Mouse (Mus musculus): ENCODE results near the gene Mybphl. TPM values are rescaled to one million over a fixed set of nuclear protein-coding genes. Genes with fewer than 3 reads are reported as not detected.

Gene Mybphl
- 10 to 100 TPM; 44.7 to 57.2 TPM for total RNA-seq (2021)

GRCm38 (mm10) chr3:108364270-108364995, at the start of gene Mybphl:
Gene Mybphl, plus strand, starts transcription at chr3:108364911.
- peak; percentile 18 for DNase-seq

- no peak for DNase-seq
Measured at GRCm38 (mm10) chr3:108318517-108318916, 46.2 kb upstream of the Mybphl start.

GRCm38 (mm10) chr3:108321671-108322070, 43.0 kb upstream of the Mybphl start:
- DNase-seq, result no peak

GRCm38 (mm10) chr3:108322136-108322535, 42.6 kb upstream of the Mybphl start:
- no peak for DNase-seq

- DNase-seq, result no peak
Measured at GRCm38 (mm10) chr3:108322962-108323361, 41.7 kb upstream of the Mybphl start.

- DNase-seq, result no peak
Measured at GRCm38 (mm10) chr3:108324837-108325236, 39.9 kb upstream of the Mybphl start.

GRCm38 (mm10) chr3:108325521-108325920, 39.2 kb upstream of the Mybphl start:
- no peak for DNase-seq

GRCm38 (mm10) chr3:108327275-108327674, 37.4 kb upstream of the Mybphl start:
- peak; percentile 35 for DNase-seq

- DNase-seq, result peak; percentile 20
Measured at GRCm38 (mm10) chr3:108327916-108328315, 36.8 kb upstream of the Mybphl start.

- DNase-seq, result peak; percentile 84
Measured at GRCm38 (mm10) chr3:108328441-108328841, 36.3 kb upstream of the Mybphl start.

GRCm38 (mm10) chr3:108330812-108331211, 33.9 kb upstream of the Mybphl start:
- no peak for DNase-seq

- no peak for DNase-seq
Measured at GRCm38 (mm10) chr3:108336878-108337277, 27.8 kb upstream of the Mybphl start.

- no peak for DNase-seq
Measured at GRCm38 (mm10) chr3:108341040-108341439, 23.7 kb upstream of the Mybphl start.

- no peak for DNase-seq
Measured at GRCm38 (mm10) chr3:108342185-108342584, 22.5 kb upstream of the Mybphl start.

- no peak for DNase-seq
Measured at GRCm38 (mm10) chr3:108345855-108346254, 18.9 kb upstream of the Mybphl start.

GRCm38 (mm10) chr3:108348376-108348775, 16.3 kb upstream of the Mybphl start:
- DNase-seq, result no peak

- DNase-seq, result no peak
Measured at GRCm38 (mm10) chr3:108355245-108355644, 9.5 kb upstream of the Mybphl start.

GRCm38 (mm10) chr3:108357051-108357450, 7.7 kb upstream of the Mybphl start:
- no peak for DNase-seq

GRCm38 (mm10) chr3:108358445-108358844, 6.3 kb upstream of the Mybphl start:
- DNase-seq, result no peak

- DNase-seq, result no peak
Measured at GRCm38 (mm10) chr3:108360894-108361293, 3.8 kb upstream of the Mybphl start.

GRCm38 (mm10) chr3:108363626-108364025, 1.1 kb upstream of the Mybphl start:
- DNase-seq, result peak; percentile 36

GRCm38 (mm10) chr3:108367173-108367572, 2.5 kb downstream of the Mybphl start:
- DNase-seq, result no peak

- DNase-seq, result no peak
Measured at GRCm38 (mm10) chr3:108367828-108368227, 3.1 kb downstream of the Mybphl start.

- DNase-seq, result no peak
Measured at GRCm38 (mm10) chr3:108368721-108369120, 4.0 kb downstream of the Mybphl start.

GRCm38 (mm10) chr3:108372274-108372673, 7.6 kb downstream of the Mybphl start:
- peak; percentile 40 for DNase-seq

Measured in heart, postnatal 4 days (tissue).